Mouse (Mus musculus): ENCODE results near the gene Kmo. TPM values are rescaled to one million over a fixed set of nuclear protein-coding genes. Genes with fewer than 3 reads are reported as not detected.

Gene Kmo
- 0.06 and 0.08 TPM in 2 replicates for polyA plus RNA-seq (2012; rRNA removed)

DNA sequence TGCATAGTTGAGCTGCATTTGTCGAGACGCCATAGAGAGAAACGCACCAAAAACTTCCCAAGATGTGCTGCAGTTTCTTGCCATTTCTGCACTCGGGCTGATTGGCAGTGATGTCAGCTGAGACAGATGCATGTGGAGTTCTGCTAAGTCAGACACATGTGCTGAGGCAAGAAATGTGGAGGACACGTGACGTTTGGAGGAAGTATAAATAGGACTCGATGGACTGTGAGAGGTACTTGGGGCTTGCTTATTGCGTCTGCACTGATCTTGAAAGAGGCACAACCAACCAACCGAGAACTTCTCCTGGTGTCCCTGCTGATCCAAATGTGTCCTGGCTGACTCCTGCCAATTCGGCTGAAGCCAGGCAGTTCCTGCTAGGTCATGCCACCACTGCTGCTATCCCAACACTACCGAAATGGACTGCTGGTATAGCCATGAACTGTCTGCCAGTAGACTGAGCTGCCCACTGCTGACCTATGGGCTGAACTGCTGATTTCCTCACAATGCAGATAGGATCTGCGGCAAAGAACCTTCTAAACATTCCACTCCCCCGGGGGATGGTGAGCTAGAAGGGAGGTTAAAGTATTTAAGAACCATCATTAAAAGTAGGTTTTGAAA, at the start of gene Kmo:
Gene Kmo, plus strand, starts transcription at position 568 of the 618 bp plus-strand sequence.
- DNase-seq (ENCODE audit: low read depth) = no peak
- TF ChIP-seq POLR2A (IDR thresholded peaks at IDR 0.05; ENCODE audit: borderline replicate concordance, extremely low read depth, insufficient read depth, insufficient read length, poor library complexity, severe bottlenecking) = no peak
- TF ChIP-seq CTCF (IDR thresholded peaks at IDR 0.05; ENCODE audit: borderline replicate concordance, extremely low read depth, insufficient read depth, insufficient read length) = no peak

DNA sequence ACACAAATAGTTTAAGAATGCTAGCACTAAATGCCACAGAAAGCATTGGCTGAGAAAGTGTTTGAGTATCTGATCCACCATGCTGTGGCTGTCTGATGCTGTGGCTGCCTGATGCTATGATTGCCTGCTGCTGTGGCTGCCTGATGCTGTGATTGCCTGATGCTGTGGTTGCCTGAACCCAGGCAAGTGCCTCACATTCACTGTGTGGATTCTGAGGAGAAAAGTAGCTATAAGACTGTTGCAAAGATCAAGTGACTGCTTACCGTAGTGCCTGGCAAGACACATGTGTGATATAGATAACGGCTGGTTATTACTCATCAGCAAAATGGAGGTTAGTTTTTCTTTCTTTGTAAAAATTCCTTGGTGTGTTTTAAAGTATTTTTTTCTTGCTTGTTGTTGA, 46.1 kb upstream of the Kmo start:
- DNase-seq (ENCODE audit: low read depth) = no peak
- no peak for TF ChIP-seq CTCF (IDR thresholded peaks at IDR 0.05; ENCODE audit: borderline replicate concordance, extremely low read depth, insufficient read depth, insufficient read length)
- no peak for TF ChIP-seq POLR2A (IDR thresholded peaks at IDR 0.05; ENCODE audit: borderline replicate concordance, extremely low read depth, insufficient read depth, insufficient read length, poor library complexity, severe bottlenecking)

DNA sequence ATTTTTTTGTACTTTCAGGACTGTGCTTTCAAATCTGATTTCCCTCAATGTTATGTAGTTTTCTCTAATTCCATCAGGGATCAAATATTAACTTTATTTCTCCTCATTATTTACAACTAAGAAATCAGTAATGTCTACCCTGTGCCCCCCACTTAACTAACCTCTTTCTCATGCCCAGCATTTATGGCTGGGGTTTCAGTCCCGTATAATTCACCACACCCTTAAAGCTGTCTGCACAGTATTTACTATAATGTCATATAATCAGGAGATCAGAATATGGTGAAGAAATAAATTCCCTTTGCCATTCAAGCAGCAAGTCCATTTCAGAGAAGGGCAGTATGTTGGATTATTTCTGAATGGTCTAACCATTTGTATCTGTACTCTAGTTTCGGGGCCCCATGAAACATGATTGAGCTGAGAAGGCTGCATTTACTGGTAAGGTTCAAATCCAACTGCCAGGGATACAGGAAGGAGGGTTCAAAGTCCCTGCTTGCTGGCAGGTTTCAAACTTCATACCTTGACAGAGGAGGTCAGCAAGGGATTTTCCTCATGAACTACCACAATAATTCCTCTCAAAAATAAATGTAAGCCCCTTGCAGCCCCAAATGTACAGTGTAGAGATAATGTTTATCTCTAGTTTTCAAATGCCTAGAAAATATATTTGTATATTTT, 41.6 kb upstream of the Kmo start:
- TF ChIP-seq POLR2A (IDR thresholded peaks at IDR 0.05; ENCODE audit: borderline replicate concordance, extremely low read depth, insufficient read depth, insufficient read length, poor library complexity, severe bottlenecking) (no peak), CTCF (IDR thresholded peaks at IDR 0.05; ENCODE audit: borderline replicate concordance, extremely low read depth, insufficient read depth, insufficient read length) (no peak)
- no peak for DNase-seq (ENCODE audit: low read depth)

DNA sequence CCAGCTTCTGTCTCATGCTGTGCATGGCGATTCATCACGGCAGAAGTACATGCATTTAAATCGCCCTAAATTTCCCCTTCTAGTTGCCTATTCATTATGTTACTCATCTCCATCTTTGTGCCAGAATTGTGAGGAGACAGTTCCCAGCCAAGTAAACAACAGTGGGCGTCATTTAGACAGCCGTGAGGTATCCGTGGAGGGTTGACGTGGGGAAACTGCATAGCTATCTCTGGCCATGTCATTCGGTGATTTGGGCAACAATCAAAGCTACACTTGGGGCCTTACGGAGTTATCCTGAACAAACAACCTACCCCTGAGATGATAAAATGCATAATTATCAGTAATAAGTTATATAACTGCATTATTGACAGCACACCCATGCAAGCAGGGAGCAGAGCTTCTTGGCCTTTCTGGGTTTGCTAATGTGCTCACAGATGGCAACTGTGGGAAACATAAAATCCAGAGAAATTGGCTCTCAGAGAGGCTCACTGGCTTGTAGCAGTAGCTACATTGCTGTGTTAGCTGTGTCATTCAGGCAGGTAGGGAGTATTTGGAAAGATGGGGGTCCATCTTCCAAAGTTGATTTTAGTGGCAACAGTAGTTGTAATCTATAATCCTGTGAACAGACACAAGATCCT, 40.5 kb upstream of the Kmo start:
- peak; percentile 7 for DNase-seq (ENCODE audit: low read depth)
- no peak for TF ChIP-seq CTCF (IDR thresholded peaks at IDR 0.05; ENCODE audit: borderline replicate concordance, extremely low read depth, insufficient read depth, insufficient read length)
- TF ChIP-seq POLR2A (IDR thresholded peaks at IDR 0.05; ENCODE audit: borderline replicate concordance, extremely low read depth, insufficient read depth, insufficient read length, poor library complexity, severe bottlenecking) = no peak

DNA sequence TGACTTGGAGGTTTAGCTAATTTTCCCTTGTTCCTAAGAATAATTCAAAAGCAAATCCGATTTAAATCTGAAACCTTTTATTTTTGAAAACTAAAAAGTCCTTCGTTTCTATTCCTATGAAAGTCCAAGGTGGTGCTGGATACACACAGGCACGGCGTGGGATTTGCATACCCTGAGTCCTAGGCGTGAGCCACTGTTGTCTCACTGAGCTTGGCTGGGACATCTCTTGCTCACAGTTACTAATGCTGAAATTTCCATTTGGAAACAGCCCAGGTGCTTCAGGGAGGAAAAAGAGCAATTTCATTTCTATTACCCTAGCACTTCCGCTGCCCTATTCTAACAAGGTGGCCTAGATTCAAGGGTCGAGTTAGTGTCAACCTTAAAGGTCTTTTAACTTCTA, 39.8 kb upstream of the Kmo start:
- TF ChIP-seq POLR2A (IDR thresholded peaks at IDR 0.05; ENCODE audit: borderline replicate concordance, extremely low read depth, insufficient read depth, insufficient read length, poor library complexity, severe bottlenecking) = no peak
- TF ChIP-seq CTCF (IDR thresholded peaks at IDR 0.05; ENCODE audit: borderline replicate concordance, extremely low read depth, insufficient read depth, insufficient read length) = no peak
- DNase-seq (ENCODE audit: low read depth) = no peak

DNA sequence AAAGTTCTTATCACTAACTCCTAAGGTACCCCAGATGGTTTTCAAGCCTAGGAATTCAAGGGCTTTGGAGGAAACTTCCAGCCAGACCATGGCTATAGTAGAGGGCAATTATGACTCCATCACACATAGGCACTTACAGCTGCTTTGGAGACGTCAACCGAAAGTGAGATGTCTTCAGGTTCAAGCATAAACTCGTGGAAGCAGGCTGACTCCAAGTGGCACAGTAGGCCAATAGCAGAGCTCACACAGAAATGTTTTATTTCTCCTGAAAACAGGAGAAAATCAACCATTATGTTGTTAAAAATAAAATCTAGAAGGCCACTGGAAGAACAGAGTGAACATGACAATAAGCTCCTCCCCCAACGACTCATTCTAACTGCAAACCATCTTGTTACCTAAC, 37.4 kb upstream of the Kmo start:
- DNase-seq (ENCODE audit: low read depth) = no peak
- no peak for TF ChIP-seq POLR2A (IDR thresholded peaks at IDR 0.05; ENCODE audit: borderline replicate concordance, extremely low read depth, insufficient read depth, insufficient read length, poor library complexity, severe bottlenecking)
- TF ChIP-seq CTCF (IDR thresholded peaks at IDR 0.05; ENCODE audit: borderline replicate concordance, extremely low read depth, insufficient read depth, insufficient read length) = no peak

DNA sequence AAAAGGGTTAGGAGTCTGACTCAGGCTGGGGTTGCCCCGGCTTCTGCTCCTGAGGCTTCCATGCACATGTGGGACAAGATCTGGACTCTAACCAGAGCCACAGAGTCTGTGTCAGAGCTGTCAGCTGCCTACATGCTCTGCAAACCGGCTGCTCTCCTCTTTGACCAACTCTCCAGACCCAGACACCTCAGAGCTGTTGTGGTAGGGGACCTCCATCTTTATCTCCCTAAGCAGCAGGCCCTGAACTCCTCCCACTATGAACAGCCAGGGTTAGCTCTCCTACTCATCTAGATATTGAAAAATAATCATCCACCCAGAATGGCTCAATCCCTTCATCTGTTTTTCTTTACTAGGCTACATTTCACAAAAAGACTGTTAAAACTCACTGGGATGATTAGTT, 34.9 kb upstream of the Kmo start:
- no peak for DNase-seq (ENCODE audit: low read depth)
- TF ChIP-seq CTCF (IDR thresholded peaks at IDR 0.05; ENCODE audit: borderline replicate concordance, extremely low read depth, insufficient read depth, insufficient read length) (no peak), POLR2A (IDR thresholded peaks at IDR 0.05; ENCODE audit: borderline replicate concordance, extremely low read depth, insufficient read depth, insufficient read length, poor library complexity, severe bottlenecking) (no peak)

DNA sequence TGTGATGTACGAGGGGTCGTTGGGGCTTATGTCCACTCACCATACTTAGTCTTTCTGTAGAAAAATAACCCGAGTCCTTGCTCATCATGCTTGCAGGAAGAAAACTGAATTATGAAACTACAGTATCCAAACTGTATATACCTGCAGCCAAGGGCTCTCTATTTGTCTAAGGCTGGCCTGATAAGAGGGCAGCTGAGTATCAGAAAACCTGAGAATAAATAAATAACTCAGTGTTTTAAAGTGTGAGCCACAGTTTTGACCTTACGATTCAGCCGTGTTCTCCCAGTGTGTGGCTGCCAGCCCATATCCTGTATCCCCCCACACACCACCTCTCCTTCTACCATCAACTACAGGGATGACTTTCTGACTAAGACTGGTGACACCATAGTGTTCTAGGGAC, 33.5 kb upstream of the Kmo start:
- DNase-seq (ENCODE audit: low read depth) = no peak
- no peak for TF ChIP-seq CTCF (IDR thresholded peaks at IDR 0.05; ENCODE audit: borderline replicate concordance, extremely low read depth, insufficient read depth, insufficient read length)
- TF ChIP-seq POLR2A (IDR thresholded peaks at IDR 0.05; ENCODE audit: borderline replicate concordance, extremely low read depth, insufficient read depth, insufficient read length, poor library complexity, severe bottlenecking) = no peak

DNA sequence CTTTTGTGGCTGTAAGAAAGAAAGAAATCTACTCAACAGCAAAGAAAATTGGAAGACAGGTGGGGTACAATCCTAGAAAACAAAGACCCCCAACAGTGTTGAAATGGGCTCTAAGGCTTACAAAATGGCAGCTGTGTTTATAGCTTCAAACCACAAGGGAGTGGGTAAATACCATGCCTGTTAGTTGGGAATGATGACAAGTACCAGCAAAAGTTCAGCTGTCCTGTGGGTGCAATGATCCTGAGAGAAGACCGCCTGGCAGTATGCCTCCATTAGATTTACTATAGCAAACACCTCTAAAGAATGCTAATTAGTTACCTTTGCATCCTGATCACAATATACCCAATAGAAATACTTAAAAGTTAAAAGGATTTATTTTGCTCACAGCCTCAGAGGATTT, 27.3 kb upstream of the Kmo start:
- TF ChIP-seq CTCF (IDR thresholded peaks at IDR 0.05; ENCODE audit: borderline replicate concordance, extremely low read depth, insufficient read depth, insufficient read length) (no peak), POLR2A (IDR thresholded peaks at IDR 0.05; ENCODE audit: borderline replicate concordance, extremely low read depth, insufficient read depth, insufficient read length, poor library complexity, severe bottlenecking) (no peak)

DNA sequence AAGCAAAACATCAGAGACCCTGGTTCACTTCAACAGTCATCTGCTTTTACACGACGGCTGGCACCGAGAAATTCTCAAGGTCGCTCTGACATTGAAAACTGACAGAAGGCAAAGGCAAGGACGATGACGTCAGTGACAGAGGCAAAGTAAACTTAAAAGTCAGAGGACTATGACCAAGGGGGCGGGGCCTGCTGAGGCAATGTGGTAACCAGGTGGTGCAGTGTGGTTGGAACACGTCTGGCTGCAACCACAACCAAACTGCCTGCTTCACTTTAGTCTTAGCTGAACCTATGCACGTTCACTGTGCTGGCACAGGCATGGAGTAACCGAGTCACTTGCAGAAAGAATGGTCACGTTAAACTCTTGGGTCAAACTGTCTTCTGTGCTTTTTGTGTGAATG, 17.9 kb upstream of the Kmo start:
- TF ChIP-seq CTCF (IDR thresholded peaks at IDR 0.05; ENCODE audit: borderline replicate concordance, extremely low read depth, insufficient read depth, insufficient read length) (no peak), POLR2A (IDR thresholded peaks at IDR 0.05; ENCODE audit: borderline replicate concordance, extremely low read depth, insufficient read depth, insufficient read length, poor library complexity, severe bottlenecking) (no peak)
- DNase-seq (ENCODE audit: low read depth) = no peak

More for the DNA sequence above, 27.3 kb upstream of the Kmo start:
- DNase-seq (ENCODE audit: low read depth) = no peak

DNA sequence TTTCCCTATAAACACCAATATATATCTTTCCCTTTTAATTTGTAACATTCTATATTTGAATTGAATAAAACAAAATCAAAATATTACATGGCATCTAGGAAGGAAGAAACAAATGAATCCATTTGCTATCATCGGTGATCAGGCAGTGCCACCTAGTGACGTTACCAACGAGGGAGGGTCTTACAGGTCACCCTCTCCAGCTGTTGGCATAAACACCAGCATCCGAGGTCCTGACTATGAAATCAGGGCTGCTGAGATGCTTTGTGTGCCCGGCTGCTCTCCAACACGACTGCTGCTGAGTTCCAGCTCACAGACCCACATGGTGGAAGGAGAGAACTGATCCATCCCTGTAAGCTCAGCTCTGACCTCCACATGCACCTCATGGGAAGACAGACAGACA, 16.8 kb upstream of the Kmo start:
- TF ChIP-seq POLR2A (IDR thresholded peaks at IDR 0.05; ENCODE audit: borderline replicate concordance, extremely low read depth, insufficient read depth, insufficient read length, poor library complexity, severe bottlenecking) = no peak
- peak; percentile 65 for TF ChIP-seq CTCF (IDR thresholded peaks at IDR 0.05; ENCODE audit: borderline replicate concordance, extremely low read depth, insufficient read depth, insufficient read length)
- DNase-seq (ENCODE audit: low read depth) = peak; percentile 79

Measured in brain, embryonic 14.5 days (tissue).